Mouse (Mus musculus) brain, embryonic 14.5 days (tissue): Measurements from ENCODE around the gene Snapc4. TPM values are rescaled to one million over a fixed set of nuclear protein-coding genes. Genes with fewer than 3 reads are reported as not detected.
A peak's percentile ranks its signal among the peaks of the same experiment; 100 is the strongest.

Source experiments
- DNase-seq: peaks from one replicate; pipeline ENCODE4 v3.0.0-alpha.2; 2011; ENCODE audit warnings: low read depth
- CTCF ChIP-seq: fragments of 200-500 bp; IDR thresholded peaks from 2 replicates; pipeline ENCODE4 v1.5.1; 2012; ENCODE audit warnings: inconsistent platforms, mild to moderate bottlenecking, moderate library complexity, borderline replicate concordance; ENCODE audit not compliant: insufficient read depth, insufficient read length; ENCODE audit errors: extremely low read depth
- POLR2A ChIP-seq: fragments of 200-500 bp; IDR thresholded peaks from 2 replicates; pipeline ENCODE4 v1.6.1; 2012; ENCODE audit warnings: mild to moderate bottlenecking, inconsistent platforms, borderline replicate concordance; ENCODE audit not compliant: poor library complexity, insufficient read depth, insufficient read length, severe bottlenecking; ENCODE audit errors: extremely low read depth
- polyA plus RNA-seq: library from polyadenylated mRNA; depleted of rRNA; stranded (reverse); fragments of >200 nt; gene quantifications from 2 replicates; pipeline ENCODE4 v1.2.3, GENCODE M21; 2012

Snapc4 gene
- polyA plus RNA-seq, 1 experiment, result 52.9 TPM

DNA sequence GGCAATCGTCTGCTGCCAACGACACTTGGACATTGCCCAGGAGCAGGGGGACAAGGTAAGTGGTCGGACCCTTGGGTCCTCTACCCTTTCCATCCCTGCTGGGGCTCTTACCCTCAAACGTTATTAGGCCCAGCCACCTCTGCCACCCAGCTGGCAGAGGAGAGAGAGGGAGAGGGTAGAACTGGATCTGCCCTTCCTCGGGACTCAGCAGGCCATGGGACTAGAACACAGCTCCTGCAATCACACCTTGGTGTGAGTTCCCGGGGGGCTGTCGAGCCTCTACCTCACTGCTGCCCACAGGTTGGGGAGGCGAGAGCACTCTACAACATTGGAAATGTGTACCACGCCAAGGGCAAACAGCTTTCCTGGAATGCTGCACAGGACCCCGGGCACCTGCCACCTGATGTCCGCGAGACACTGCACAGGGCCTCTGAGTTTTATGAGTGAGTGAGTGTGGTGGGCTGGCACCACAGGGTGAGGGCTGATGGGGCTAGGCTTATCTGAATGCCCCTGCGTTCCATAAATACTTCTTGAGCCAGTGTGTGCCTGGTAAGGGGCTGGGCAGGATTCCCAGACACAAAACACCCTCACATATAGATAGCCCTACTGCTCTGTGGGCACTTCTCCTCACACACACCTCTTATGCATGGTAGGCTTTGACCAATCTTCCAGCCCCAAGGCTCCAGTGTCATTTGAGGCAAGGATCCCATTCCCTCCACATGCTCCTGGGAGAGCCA lies 56.7 kb downstream of the Snapc4 start:
- TF ChIP-seq CTCF, result no peak
- no peak for TF ChIP-seq POLR2A
- DNase-seq, result no peak

DNA sequence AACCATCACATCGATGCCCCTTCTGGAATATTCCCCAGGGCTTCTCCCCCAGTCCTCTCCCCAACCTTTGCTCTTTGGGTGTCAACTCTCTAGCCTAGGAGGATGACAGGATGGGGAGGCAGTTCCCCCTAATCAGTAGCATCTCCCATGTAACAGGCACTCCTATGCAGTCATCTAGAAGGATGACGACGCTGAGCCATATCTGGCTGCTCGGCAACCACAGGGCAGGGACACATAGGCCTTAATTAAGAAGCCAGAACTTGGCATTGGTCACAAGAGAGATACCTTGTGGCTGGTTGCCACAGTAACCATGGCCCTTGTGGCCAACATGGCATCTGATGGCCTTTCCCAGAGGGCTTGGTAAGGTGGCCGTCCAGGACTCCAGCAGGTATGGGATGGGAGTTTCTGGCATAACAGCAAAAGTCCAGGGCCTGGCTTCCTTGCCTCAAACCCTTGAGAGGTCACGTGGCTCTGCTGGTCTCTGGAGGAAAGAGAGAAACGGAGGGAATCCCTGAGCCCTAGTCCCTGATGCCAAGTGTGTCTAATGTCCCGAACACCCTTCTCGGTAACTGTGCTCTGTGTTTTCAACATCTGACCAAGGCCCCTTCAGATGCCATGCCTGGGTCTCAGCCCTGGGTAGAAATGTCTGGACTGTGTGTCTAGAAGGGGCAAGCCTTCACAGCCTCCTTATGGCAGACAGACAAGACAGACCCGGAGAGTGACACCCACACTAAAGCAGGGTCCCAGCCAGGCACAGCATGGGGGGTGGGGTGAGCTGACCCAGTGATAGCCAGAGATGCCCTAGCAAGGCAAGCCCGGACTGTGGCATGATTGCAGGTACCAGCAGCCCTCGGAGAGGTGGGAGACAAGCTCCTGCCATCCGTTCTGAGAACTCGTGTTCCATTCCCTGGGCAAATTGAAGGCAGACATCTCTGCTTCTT lies 59.9 kb downstream of the Snapc4 start:
- TF ChIP-seq CTCF, result no peak
- no peak for TF ChIP-seq POLR2A
- DNase-seq, result no peak

DNA sequence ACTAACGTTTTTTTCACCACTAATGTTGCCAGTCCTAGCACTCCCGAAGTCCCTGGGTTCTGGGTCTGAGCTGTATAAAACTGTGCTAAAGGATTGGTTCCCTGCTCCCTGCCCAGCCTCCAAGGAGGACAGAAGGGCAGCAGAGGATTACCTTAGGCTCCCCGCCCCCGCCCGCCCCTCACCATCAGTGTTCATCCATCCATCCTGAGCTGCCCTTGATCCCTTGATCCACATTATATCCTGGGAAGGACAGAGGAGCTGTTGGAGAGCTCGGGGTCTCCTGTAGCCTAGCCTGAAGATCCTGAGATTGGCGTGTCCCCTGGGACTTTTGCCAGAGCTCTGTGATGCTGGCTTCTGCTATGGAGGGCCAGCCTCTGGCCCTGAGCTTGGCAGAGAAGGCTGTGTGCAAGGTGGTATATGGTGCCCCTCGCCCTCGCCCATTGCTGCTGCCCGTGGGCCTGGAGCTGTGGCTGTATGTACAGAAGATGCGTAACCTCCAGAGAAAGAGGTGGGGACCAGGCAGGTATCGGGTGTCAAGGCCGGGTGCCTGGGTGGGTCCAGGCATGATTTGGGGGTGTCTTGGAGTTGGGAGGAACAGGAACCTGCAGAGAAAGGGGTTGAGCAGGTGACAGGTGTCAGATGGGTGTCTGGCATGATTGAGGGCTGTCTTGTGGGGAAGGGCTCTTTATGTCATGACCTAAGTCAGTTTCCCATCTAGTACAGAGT lies 60.8 kb downstream of the Snapc4 start:
- no peak for DNase-seq
- TF ChIP-seq CTCF (no peak), POLR2A (no peak)

DNA sequence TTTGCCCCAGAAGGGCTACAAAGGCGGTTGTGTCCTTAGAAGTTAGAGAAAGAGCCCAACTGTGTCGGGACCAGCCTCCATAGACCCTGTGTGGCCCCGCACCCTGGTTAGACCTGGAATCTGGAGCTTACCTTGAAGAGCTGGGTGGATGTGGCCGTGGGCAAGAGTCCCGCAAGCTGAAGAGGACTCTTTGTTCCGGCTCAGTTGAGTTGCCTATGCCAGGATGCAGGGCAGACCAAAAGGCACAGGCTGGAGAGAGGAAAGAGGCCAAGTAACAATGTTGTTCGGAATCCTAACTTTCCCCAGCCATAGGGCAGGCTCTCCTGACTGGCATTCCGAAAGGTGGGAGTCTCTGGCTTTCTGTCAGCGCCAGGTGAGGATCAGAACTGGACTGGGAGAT lies 61.3 kb downstream of the Snapc4 start:
- no peak for DNase-seq
- TF ChIP-seq POLR2A (no peak), CTCF (no peak)

DNA sequence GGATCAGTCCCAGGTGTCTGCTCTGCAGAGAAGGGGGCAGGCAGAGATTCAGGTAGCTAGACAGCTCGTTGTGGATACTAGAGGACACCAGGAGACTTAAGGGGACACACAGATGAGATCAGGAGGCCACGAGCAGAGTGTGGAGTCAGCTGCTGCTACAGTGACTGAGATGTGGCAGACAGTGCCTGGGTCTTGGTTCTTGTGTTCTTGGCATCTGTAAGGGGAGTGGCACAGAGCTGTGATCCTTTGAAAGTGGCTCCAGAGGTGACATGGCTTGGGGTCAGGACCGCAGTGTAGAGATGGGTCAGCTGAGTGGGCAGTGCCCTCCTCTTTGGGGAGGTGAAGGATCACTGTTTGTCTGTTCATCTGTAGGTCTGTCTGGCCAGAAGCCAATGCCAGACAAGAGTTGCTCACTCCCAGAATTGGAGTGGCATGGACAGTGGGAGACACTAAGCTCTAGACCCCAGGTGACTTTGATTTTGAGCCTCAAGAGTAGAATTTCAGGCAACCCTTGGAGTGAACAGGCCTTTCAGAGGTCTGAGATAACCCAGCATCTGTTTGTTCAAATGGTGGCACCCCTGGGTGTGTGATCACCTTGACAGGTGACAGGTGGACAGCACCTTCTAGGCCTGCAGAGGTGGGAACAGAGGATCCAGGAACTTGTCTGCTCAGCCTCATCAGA lies 62.3 kb downstream of the Snapc4 start:
- TF ChIP-seq CTCF (no peak), POLR2A (no peak)
- no peak for DNase-seq

DNA sequence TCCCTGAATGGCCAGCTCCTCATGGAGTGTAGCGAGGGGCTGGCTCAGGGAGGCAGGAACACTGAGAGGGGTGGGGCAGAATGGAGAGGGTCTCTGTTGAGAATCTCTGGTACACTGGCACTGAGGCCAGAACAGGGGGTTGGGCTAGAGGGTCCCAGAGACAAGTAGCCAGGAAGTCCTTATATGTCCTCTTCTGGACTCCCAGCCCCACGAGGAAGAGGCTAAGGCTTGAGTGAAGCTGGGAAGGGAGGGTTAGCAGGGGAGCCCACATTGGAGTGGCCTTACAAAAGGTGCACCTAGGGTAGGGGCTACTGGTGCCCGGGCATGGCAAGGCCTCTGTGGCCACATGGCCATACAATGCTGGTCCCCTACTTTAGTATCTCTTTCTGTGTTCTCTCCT lies 63.1 kb downstream of the Snapc4 start:
- DNase-seq, result no peak
- TF ChIP-seq POLR2A, result no peak
- no peak for TF ChIP-seq CTCF

DNA sequence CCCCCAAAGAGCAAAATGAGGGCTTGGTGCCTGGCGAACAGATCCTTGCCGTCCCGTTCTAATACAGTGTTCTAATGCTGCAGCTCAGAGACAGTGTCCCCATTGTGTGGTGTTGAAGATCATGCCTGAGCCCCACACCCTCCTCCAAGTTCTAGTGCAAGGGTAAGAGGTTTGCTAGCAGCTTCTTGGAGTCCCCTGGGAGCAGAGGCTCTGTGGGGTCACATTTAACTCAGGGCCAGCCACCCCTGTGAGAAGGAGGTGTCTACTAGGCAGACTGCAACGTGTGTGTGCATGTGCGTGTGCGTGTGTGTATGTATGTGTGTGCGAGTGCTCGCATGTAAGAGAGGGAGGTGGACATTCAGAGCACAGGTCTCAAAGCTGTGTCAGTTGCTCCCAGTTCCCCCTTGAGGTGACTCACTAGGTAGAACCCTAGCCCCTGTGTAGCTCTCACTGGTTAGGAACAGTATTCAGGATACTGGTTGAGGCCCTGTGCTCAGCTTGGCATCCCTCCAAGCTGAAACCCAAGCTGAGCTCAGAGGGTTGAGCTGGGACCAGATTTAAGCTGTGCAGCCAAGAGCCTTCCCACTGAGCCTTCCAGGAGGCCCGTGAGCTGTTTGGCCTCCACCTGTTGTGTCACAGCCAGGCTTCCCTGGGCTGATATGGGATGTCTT lies 63.7 kb downstream of the Snapc4 start:
- peak; percentile 74 for DNase-seq
- no peak for TF ChIP-seq CTCF
- TF ChIP-seq POLR2A, result no peak

DNA sequence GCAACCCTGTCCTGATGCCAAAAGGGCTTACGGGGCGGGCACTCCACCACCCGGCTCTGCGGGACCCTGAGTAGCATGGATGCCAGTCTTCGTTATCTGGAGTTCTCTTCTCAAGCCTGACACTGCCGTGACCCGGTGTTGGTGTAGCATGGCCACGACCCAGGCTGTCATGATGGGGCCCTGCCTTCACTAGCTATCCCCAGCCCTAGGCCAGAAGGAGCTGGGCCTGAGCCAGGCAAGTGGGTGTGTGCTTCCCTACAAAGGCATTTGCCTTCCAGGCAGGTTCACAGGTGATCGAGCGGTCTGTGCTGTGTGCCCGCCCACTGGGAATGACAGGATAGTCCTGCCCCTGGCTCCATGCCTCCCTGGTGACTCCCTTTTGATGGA lies 64.5 kb downstream of the Snapc4 start:
- TF ChIP-seq POLR2A (no peak), CTCF (no peak)
- peak; percentile 57 for DNase-seq

DNA sequence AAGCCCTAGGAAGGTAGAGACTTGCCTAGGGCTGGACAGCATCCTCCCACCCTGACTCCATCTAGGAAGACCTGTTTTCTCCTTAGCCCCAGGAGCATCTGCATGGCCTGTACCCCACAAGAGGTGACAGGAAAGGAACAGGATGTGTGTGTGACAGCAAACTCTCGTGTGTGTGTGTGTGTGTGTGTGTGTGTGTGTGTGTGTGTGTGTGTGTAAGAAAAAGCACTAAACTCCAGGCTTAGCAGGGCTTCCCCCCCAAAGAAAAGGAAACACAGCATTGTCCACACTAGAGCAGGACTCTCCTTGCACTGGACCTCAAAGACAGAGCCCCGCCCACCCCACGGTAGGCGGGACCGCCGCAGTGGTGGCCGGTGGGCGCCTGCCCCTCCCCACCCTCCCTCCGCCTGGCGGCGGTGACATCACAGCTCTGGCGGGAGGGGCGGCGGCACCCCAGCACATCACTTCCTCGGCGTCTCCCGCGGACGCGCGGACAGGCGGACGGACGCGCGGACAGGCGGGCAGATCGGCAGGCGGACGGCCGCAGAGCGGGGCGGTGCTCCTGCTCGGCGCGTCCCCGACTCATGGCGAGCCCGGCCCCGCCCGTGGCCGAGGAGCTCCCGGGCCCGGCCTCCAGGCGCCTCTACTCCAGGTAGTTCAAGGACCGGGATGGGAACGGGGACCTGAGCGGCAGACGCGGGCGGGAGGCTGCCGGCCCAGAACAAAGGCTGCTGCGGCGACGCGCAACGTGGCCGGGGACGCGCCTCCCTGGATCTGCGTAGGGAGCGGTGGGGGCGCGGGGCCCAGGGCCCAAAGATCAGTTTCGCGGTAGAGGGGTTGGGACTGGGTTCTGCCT lies 65.2 kb downstream of the Snapc4 start, which contains the start of gene Gpsm1:
Gene Gpsm1, plus strand, starts transcription at position 444 of the 853 bp plus-strand sequence.
- TF ChIP-seq CTCF (no peak), POLR2A (peak; percentile 94)
- DNase-seq, result peak; percentile 94
